Mouse (Mus musculus) embryonic fibroblast, embryonic 13.5 days (primary cell): ENCODE measurements around the gene Pi4k2b.

ENCODE experiments used
- CTCF ChIP-seq: IDR thresholded peaks from 2 replicates; pipeline ENCODE4 v1.5.1; 2011; ENCODE audit warnings: mild to moderate bottlenecking, control low read depth, low read length, moderate library complexity, borderline replicate concordance; ENCODE audit not compliant: insufficient read depth
- POLR2A ChIP-seq: IDR thresholded peaks from 2 replicates; pipeline ENCODE4 v1.6.1; 2011; ENCODE audit warnings: low read depth, mild to moderate bottlenecking, control low read depth, low read length, moderate library complexity

DNA sequence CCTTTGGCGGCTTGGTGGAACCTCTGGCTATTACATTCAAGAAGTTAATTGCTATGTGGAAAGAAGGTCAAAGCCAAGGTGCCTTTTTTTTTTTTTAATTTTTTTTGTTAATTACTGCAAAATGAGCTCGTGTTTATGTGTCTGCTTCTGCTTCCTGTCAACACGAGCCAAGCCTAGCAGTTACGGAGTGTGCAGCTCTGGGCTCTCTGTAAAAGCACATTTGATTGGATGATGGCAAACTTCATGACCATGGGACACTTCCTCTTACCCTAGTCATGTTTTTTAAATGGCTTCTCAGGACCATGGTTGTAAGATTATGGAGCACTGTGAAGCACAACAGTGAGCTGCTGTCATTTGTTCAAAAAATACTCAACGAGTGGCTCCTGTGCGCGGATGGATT is 65.7 kb downstream of the Pi4k2b start:
- no peak for TF ChIP-seq CTCF
- TF ChIP-seq POLR2A: no peak
